Mouse (Mus musculus) ES-Bruce4 (cell line): ENCODE data around the gene Hivep3. TPM values are rescaled to one million over a fixed set of nuclear protein-coding genes. Genes with fewer than 3 reads are reported as not detected.

Experiments used
- H3K27ac ChIP-seq: 2 replicates; pipeline ENCODE4 v1.5.1; 2012; ENCODE audit warnings: low read length, inconsistent platforms; ENCODE audit not compliant: insufficient read depth
- H3K27me3 ChIP-seq: 2 replicates; pipeline ENCODE4 v1.6.1; 2012; ENCODE audit warnings: mild to moderate bottlenecking, low read length, inconsistent platforms; ENCODE audit not compliant: control insufficient read depth, poor library complexity, insufficient read depth, severe bottlenecking
- H3K36me3 ChIP-seq: 2 replicates; pipeline ENCODE4 v1.6.1; 2012; ENCODE audit warnings: inconsistent platforms, mild to moderate bottlenecking, low read length, moderate library complexity; ENCODE audit not compliant: control insufficient read depth, poor library complexity, insufficient read depth, severe bottlenecking
- H3K4me1 ChIP-seq: one replicate; pipeline ENCODE4 v1.8.1; 2011; ENCODE audit warnings: low read length; ENCODE audit not compliant: control insufficient read depth, insufficient read depth
- H3K4me3 ChIP-seq: 2 replicates; pipeline ENCODE4 v1.5.1; 2011; ENCODE audit warnings: low read depth, mild to moderate bottlenecking, low read length
- H3K9ac ChIP-seq: 2 replicates; pipeline ENCODE4 v1.6.1; 2012; ENCODE audit warnings: low read depth, mild to moderate bottlenecking, inconsistent platforms; ENCODE audit not compliant: poor library complexity, severe bottlenecking
- H3K9me3 ChIP-seq: replicated peaks from 2 replicates; pipeline ENCODE4 v1.6.1; 2012; ENCODE audit warnings: mild to moderate bottlenecking, low read length, inconsistent platforms; ENCODE audit not compliant: control insufficient read depth, poor library complexity, insufficient read depth, severe bottlenecking
- CTCF ChIP-seq: IDR thresholded peaks from one replicate; pipeline ENCODE4 v1.8.1; 2011; ENCODE audit warnings: low read depth, low read length
- EP300 ChIP-seq: IDR thresholded peaks from 2 replicates; pipeline ENCODE4 v1.6.1; 2011; ENCODE audit warnings: low read depth, low read length; ENCODE audit not compliant: insufficient read depth
- POLR2A ChIP-seq: IDR thresholded peaks from one replicate; pipeline ENCODE4 v1.8.1; 2011; ENCODE audit warnings: low read length; ENCODE audit not compliant: insufficient read depth
- polyA plus RNA-seq: library from polyadenylated mRNA; stranded (reverse); fragments of >200 nt; gene quantifications from 2 replicates; pipeline ENCODE4 v1.2.4, GENCODE M21; 2011; ENCODE audit warnings: low read depth; ENCODE audit not compliant: missing spikeins, insufficient read depth, insufficient read length

Gene Hivep3
- polyA plus RNA-seq, 1 experiment: 0.79 TPM

DNA sequence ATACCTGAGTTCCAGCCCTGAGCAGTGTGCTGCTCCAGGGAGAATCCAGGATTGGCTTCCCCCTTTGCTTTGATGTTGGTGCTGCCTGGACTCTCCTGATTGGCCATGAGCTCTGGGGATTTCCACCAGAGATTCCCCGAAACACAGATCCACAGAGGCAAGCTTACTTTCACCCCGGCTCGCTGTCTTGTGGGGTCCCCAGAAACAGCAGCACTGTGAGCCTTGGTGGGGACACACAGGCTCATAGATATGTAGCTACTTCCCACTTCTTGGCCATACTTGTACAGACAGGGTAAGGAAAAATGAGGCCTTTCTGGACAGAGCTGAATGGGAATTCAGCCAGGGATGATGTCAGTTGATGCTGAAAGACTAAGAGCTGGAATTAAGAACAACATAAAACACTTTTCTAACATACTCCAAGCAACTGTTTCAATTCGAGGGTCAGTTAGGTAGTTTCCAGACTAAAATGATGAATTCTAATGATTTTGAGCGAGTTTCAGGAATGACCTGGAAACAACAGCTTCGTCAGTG lies 17.2 kb downstream of the Hivep3 start:
- TF ChIP-seq POLR2A: no peak
- H3K4me3 ChIP-seq: no peak overlapping the region
- no peaks in the 10 kb centered on the region for H3K4me1 ChIP-seq
- no peak overlapping the region for H3K9ac ChIP-seq
- no peaks in the 10 kb centered on the region for H3K27me3 ChIP-seq
- no peak overlapping the region for H3K27ac ChIP-seq
- H3K9me3 ChIP-seq: no peaks in the 10 kb centered on the region
- H3K36me3 ChIP-seq: no peaks in the 10 kb centered on the region

DNA sequence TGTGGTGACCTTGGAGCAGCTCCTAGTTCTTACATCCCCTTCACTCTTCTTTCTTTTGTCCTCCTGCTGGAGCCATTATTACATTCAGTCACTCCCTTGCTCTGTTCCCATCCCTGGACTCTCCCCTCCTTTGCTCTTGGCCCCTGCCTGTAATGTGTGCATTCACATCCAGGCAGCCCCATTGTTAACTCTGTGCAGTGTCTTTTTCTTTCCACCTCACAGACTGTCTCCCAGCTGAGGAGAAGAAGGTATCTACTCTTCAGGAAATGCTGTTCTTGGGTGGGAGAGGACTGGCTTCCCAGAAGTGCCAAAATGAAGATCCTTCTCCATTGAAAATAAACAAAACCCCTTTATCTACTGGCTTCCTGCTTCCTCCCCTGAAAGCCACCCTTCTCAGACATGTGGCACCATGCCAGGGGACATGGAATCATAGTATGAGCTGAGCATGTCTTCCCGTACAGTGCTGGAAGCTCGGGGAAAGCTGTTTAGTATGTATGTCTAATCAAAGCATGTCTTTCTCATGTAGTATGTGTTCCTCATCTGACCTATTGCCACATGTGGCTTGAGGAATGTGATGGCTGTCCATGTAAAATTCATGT lies 17.9 kb downstream of the Hivep3 start:
- Histone ChIP-seq H3K9ac (no peak overlapping the region), H3K27ac (no peak overlapping the region), H3K4me1 (no peaks in the 10 kb centered on the region), H3K27me3 (no peaks in the 10 kb centered on the region), H3K9me3 (0 out of 2 replicates have a peak, but pooled peaks cover 2% of the 10 kb centered on the region), H3K36me3 (no peaks in the 10 kb centered on the region), H3K4me3 (no peak overlapping the region)
- TF ChIP-seq CTCF (no peak), POLR2A (no peak), EP300 (no peak)

DNA sequence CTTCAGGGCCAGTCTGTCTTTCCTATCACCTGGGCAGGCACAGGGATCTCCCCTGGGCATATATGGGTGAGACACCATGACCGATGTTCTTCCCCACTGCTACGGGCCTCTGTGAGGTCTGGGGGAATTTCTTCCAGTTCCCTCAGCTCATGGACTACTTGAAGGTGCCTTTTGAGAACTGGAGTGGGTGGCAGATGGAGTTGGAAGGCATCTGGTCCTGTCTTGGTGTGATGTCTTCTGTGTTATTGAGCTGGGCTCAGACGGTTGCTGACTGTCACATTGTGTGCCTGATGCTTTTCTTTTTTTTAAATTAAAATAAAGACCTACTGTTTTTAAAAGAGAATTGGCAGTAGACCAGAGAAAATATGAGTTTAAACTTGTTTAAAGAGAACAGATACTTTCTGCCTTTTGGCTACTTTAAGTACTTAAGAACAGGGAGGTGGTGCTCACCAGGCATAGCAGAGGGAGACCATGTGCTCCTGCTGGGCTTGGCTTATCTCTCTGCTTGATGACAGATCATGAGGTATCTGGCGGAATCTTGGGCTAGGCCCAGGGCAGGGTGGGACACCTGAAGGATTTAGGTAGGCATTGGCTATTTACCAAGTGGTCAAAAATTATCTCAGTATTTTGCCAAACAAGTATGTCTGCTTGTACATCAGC lies 26.1 kb downstream of the Hivep3 start:
- Histone ChIP-seq H3K27me3 (no peaks in the 10 kb centered on the region), H3K9ac (no peak overlapping the region), H3K4me3 (no peak overlapping the region), H3K27ac (no peak overlapping the region), H3K36me3 (no peaks in the 10 kb centered on the region), H3K9me3 (0 out of 2 replicates have a peak, but pooled peaks cover 2% of the 10 kb centered on the region), H3K4me1 (no peaks in the 10 kb centered on the region)
- TF ChIP-seq POLR2A: no peak
- no peak for TF ChIP-seq CTCF
- no peak for TF ChIP-seq EP300

DNA sequence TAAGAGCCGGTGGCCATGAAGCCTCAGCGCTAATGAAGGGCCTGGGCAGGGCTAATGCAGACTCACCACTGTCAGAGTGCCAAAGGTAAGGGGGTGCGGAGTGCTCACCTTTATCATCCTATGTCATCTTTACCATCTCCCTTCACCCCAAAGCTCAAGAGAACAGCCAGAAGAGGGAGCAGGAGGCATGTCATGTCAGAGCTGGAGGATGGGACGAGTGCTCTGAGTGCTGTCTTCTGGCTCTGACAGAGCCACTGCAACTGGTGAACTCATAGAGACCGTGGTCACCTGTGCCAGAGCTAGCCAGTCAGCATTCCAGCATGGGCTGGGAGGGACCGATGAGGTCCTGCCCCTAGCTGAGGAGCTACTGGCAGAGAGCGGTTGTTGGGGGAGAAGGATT lies 27.2 kb downstream of the Hivep3 start:
- Histone ChIP-seq H3K4me3 (no peak overlapping the region), H3K27ac (no peak overlapping the region), H3K9ac (no peak overlapping the region), H3K27me3 (no peaks in the 10 kb centered on the region), H3K9me3 (0 out of 2 replicates have a peak, but pooled peaks cover 2% of the 10 kb centered on the region), H3K4me1 (no peaks in the 10 kb centered on the region), H3K36me3 (no peaks in the 10 kb centered on the region)
- no peak for TF ChIP-seq POLR2A

DNA sequence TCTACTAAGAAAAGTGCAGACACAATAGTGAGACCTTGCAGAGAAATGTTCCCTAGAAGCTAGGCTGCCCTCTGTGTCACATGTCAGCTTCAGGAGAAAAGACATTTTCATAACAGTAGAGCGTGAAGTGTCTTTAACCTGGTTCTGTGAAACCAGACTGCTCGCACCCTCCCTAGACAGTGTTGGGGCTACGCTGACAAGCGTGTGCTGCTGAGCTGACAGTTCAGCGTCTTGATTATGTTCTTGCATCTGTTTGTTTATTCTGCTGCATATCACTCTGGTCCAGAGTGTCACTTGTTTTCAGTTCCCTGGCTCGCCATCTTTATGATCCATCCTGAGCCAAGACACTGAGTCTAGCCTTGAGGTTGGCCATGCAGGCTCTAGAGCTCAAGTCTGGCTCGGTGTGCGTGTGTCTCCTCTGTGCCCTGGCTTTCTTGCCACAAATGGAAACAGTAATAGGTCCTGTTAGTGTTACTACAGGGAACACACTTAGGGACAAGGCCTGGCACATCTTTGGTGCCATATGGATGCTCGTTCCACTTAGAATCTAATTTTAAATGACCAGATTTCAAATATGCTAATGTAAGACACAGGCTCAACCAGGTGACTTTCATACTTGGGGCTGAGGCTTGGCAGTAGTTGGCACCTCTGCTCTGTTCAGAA lies 28.0 kb downstream of the Hivep3 start:
- H3K9me3 ChIP-seq: no peaks in the 10 kb centered on the region
- no peak overlapping the region for H3K9ac ChIP-seq
- H3K27ac ChIP-seq: no peak overlapping the region
- no peaks in the 10 kb centered on the region for H3K27me3 ChIP-seq
- H3K4me3 ChIP-seq: no peak overlapping the region
- H3K4me1 ChIP-seq: no peaks in the 10 kb centered on the region
- H3K36me3 ChIP-seq: no peaks in the 10 kb centered on the region
- TF ChIP-seq CTCF (no peak), EP300 (no peak), POLR2A (no peak)

DNA sequence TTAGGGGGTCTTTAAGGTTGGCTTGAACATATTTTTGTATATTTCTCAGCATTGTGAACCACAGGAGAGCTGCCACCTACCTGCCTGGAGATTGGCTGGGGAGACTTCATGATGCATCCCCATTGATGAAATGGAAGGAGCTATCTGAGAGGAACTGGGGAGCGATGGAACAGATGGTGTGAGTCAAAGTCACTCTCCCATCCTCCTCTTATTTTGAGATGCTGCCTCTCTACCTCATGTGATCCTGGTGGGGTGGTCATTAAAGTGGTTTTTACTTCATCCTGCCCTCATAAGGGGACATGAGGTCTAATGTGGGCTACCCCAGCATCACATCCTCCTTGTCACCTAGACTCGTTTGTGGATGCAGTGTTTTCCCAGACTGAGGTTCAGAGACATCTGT lies 28.6 kb downstream of the Hivep3 start:
- Histone ChIP-seq H3K36me3 (no peaks in the 10 kb centered on the region), H3K27me3 (no peaks in the 10 kb centered on the region), H3K9ac (no peak overlapping the region), H3K4me3 (no peak overlapping the region), H3K4me1 (no peaks in the 10 kb centered on the region), H3K27ac (no peak overlapping the region), H3K9me3 (no peaks in the 10 kb centered on the region)
- TF ChIP-seq EP300: no peak
